Mouse (Mus musculus) left cerebral cortex, postnatal 14 days (tissue): ENCODE results near the gene Gm38394. TPM values are rescaled to one million over a fixed set of nuclear protein-coding genes. Genes with fewer than 3 reads are reported as not detected.
"Not testable (repeated sequence)": the region's sequence is repeated elsewhere in the genome, so short reads cannot be mapped to it uniquely, and the experiment has no call there.

ENCODE experiments used
- DNase-seq, 2 experiments: peaks; one replicate each; pipeline ENCODE4 v3.0.0; 2021 to 2022; ENCODE audit warnings: low spot score in 2 of 2, mixed read lengths in 1 of 2
- intact Hi-C: fragments of 180-260 bp; cut with DNase I; formaldehyde crosslinking; loops from one replicate; pipeline ENCODE4 v1.15.1; 2025
- long read RNA-seq, 2 experiments: library from polyadenylated mRNA; stranded (forward); transcript quantifications; one replicate each; pipeline ENCODE4 v2.0.0; 2021
- total RNA-seq, 2 experiments: library from RNA; stranded (reverse); gene quantifications; 2 replicates each; pipeline ENCODE4 v1.2.3; 2021

Gene Gm38394
- 10 to 100 TPM; 24.9 to 26.0 TPM for total RNA-seq
- long read RNA-seq, experiment 1, partial matches to known transcripts = 0 of 1 reads
- long read RNA-seq, experiment 1, other reads (novel, unspliced or antisense) = 1 of 1 reads
- long read RNA-seq, experiment 2, partial matches to known transcripts = 0 of 1 reads
- long read RNA-seq, experiment 2, other reads (novel, unspliced or antisense) = 1 of 1 reads

DNA sequence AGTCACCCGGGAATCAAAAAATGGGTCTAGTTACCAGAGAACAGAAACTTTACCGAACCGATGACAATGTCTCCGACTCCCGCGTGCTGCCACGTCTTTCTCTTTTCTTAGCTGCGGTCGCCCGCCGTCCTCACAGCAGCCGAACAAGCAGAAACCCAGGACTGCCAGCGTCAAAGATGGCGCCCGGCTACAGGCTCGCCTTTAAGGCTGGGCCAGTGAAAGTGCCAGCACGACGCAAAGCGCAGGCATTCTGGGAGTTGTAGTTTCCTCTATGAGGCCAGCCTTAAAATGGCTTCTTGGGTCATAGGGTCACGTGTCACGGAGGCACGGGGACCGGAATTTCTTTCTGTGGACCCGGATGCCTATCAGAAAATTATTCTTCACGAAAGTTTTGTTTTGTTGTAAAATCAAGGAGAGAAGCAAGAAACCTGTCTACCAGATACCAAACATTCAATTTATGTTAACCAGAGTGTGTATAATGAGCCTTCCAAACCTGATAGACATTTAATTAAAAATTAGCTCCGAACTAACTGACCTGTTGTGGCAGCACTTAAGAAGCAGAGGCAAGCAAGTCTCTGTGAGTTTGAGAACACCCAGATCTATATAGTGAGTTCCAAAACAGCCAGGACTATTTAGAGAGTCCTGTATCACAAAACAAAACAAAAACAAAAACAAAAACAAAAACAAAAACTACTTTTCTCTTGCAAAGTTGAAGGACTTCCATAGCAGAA, at the start of gene Gm38394:
Gene Gm38394, minus strand, starts transcription at position 116 of the 731 bp plus-strand sequence.
- intact Hi-C loops = loop anchor here (5.0 kb wide), 1 partner anchor 246 kb away; the partner anchor contains the start of gene Optc
- DNase-seq = peak; percentile 94 to 97

DNA sequence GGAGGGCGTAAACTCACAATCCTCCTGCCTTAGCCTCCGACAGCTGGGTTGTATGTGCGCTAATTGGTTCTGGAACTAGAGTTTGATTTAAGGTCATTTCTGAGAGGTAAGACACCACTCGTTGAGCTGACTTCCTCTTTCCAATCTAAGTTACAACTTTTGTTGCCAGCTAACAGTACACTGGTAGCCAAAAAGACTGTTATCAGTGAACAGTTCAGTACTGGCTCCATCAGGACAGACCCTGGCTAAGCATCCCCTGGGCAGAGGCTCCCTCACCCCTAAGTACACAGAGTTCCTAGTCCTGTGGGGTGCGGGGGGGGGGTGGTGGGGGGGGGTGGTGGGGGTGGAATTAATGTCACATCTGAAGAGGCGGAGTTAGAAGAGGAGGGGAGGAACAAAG, 49.8 kb upstream of the Gm38394 start:
- intact Hi-C loops = no loop called here
- DNase-seq = no peak

DNA sequence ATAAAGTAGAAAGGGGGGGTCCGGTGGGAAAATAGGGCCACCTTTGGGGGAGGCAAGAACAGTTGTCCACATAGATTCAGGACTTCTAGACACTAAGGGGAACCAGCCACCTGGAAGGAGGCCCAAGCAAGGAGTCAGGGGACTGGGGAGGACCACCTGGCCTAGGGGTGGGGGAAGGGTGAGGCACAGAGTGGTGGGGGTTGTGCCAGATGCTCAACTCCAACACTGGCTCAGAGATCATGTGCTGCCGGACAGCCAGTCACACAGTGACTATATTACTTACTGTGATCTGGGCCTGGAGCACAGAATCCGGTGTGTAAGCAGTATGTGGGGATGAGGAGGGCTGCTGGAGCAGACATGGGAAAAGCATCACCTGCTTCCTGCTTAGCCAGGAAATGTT, 48.2 kb upstream of the Gm38394 start:
- intact Hi-C loops = no loop called here

DNA sequence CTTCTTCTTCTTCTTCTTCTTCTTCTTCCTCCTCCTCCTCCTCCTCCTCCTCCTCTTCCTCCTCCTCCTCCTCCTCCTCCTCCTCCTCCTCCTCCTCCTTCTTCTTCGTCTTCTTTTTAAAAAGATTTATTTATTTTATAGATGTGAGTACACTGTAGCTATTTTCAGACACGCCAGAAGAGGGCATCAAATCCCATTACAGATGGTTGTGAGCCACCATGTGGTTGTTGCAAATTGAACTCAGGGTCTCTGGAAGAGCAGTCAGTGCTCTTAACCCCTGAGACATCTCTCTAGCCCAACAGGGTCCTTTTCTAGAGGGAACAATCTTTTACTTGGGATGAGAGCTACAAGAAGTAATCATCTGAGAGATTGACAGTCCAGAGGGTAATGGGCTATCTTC, 40.7 kb upstream of the Gm38394 start:
- DNase-seq = peak in 1 of 2 experiments; percentile 24
- intact Hi-C loops = not testable (repeated sequence)

More for the DNA sequence above, 48.2 kb upstream of the Gm38394 start:
- no peak for DNase-seq

DNA sequence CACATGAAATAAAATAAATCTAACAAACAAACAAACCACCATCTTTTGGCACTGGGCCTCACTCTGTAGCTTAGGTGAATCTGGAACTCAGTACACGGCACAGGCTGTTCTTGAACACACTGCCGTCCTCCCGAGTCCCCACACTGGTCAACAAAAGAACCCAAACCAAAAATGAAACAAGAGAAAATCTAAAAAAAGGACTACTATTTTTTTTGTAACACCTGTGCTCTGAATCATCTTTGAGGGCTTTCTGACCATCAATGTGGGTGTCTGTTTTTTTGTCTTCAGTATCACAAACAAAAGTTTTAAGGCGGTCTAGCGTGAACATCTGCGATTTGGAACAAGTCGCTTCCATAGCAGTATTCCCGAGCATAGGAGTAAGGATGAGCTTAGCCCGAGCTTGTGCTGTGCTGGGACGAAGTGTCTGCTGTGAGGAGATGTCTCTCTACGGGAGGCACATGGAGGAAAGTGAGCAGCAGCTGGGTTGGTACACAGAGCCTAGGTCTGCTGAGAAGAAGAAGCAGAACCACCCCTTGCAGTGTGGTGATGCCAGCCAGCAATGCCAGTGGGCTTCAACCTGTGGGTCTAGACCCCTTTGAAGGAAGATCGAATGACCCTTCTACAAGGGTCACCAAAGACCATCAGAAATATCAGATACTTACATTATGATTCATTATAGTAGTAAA, 37.0 kb upstream of the Gm38394 start:
- DNase-seq = no peak
- intact Hi-C loops = no loop called here

DNA sequence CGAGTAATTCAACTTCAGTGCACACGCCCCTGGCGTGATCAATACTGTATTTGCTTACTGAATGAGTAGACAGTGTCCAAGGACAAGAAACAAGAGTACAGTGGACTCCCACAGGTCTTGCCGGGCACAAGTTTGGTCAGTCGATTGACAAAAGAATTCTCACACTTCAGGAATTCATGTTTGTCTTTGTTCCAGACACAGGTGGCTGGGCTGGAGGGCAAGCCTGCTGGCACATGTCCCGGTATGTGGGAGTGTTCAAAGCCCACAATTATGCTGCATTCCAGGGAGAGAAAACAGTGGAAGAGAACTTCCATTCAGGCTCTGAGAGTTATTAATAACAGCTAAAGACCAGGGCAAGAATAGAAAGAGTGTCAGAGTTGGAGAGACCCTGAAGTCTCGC, 34.8 kb upstream of the Gm38394 start:
- intact Hi-C loops = no loop called here
- DNase-seq = peak; percentile 26 to 27

DNA sequence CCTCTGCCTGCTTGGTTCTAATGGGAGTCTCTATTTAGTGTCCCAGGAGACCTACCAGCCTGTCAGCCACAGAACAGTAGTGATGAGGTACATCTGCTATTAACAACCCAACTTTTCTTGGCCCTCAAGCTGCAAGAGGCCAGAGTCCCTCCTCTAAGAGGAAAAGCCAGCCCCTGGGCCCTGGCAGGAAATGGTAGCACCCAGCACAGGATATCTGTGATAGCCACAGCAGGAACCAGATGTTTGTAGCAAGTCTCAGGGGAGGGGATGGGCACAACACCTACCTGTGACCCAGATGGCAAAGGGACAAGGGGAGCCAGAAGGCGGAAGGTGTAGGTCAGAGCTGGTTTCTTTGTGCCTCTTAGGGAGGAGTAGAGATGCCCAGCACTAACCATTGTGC, 33.8 kb upstream of the Gm38394 start:
- no peak for DNase-seq
- intact Hi-C loops = no loop called here

DNA sequence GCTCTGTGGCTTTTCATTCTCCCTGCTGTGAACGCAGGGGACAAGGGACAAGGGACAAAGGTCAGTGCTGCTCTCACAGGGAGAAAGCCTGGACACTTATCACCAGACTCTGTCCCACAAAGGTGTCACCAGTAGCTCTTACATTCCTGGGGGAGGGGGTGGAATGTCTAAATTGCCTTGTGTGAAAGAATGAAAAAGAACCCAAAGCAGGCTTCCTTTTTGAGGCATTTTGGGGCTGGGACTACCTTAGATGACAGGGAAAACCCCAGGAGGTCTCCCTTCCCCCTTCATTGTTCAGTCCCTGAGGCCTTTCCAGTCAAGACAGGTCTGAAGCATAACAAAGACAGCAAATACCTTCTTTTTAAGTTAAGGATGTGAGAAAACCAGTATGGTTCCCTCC, 33.2 kb upstream of the Gm38394 start:
- intact Hi-C loops = no loop called here
- DNase-seq = no peak

DNA sequence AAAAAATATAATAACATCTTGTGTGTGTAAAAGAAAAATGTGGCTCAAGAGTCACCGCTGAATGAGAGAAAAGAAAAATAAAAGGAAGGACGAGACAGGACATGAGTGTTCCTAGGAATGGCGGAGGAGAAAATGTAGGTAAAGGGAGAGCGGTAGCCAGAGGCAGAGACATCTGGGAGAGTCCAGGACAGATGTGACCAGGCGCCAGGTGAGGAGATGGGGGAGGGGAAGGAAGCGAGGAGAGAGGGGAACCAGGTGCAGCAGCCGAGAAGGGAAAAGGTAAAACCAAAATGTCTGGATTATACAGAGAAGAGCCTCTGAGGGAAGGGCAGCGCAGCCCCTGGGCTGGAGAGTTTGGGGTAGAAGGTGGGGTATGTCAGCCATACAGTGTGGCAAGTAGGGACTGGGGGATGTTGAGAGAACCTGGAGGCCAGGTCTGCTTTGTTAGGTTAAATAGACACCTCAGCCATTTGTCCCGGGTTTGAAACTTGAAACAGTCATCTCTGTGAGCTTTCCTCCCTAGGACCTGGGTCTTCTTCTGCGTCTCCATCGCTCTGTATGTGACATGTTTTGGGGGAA, 32.5 kb upstream of the Gm38394 start:
- intact Hi-C loops = no loop called here
- no peak for DNase-seq

DNA sequence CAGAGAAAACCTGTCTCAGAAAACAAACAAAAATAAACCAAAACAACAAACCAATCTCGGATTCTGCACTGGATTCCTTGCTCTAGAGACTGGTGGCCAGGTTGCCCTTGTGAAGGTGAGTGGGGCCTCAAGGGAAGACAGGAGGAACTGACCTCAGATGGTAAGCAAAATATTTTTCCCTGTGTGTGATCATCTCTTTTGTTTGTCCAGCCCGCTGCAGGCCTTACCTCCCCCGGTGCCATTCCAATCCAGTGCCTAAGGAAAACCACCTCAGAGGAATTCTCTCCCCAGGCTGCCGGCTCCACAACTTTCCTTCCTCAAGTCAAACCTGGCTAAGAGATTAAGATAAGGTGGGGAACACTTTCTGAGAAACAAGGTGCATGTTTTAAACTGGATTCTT, 31.1 kb upstream of the Gm38394 start:
- intact Hi-C loops = no loop called here
- no peak for DNase-seq

DNA sequence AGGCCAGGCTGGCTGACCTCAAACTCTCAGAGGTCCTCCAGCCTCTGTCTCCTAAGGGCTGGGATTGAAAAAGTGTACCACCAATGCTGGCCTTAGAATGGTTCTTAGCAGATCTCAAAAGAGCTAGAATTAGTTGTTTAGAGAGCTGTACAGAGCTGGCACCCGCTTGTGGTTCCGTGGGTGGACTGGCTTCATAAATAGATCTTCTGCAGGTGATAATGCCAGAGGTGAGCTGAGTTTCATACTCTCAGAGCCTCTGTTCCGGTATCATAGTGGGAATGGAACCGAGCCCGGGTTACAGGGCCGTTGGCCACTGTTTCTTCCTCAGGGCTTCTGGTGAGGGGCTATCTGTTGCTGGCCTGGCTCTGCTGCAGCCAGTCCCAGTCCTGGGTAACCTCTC, 29.9 kb upstream of the Gm38394 start:
- DNase-seq = no peak
- intact Hi-C loops = no loop called here

DNA sequence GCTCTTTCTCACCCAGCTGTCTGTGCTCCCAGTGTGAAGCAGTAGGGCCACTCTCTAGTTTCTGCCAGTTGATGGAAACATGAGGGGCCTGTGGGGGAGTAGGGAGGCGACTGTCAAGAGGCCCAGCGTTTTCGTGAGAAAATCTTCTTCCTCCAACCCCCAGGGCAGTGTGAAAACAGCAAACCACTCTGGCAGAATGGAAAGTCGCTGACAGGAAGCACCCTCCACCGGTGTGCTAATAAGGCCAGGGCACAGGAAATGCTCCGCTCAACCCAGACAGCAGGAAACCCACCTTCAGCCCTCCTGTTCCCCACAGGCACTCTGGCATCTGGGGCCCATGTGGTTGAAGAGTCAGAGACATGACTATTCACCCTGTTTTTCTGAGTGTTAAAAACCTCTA, 28.8 kb upstream of the Gm38394 start, which contains the start of gene Lax1:
Gene Lax1, minus strand, starts transcription at position 212 of the 400 bp plus-strand sequence.
- intact Hi-C loops = no loop called here
- no peak for DNase-seq

DNA sequence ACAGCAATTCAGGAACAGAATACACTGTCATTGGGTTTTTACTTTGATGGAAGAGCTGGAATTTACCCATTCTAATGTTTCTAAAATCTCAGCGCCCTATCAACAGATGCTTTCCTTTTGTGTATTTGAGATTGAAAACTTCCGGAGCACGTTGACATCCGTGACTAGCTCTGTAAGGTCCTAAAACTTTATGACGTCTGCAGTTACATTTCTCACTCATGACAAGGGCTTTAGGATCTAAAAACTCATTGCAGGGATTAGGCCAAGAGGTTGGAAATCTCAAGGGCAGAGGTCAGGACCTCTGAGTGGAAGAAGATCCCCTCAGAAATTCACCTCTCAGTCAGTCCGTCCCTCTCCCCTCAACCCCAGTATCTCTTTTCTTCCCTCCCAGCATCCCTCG, 27.2 kb upstream of the Gm38394 start:
- no peak for DNase-seq
- intact Hi-C loops = no loop called here

DNA sequence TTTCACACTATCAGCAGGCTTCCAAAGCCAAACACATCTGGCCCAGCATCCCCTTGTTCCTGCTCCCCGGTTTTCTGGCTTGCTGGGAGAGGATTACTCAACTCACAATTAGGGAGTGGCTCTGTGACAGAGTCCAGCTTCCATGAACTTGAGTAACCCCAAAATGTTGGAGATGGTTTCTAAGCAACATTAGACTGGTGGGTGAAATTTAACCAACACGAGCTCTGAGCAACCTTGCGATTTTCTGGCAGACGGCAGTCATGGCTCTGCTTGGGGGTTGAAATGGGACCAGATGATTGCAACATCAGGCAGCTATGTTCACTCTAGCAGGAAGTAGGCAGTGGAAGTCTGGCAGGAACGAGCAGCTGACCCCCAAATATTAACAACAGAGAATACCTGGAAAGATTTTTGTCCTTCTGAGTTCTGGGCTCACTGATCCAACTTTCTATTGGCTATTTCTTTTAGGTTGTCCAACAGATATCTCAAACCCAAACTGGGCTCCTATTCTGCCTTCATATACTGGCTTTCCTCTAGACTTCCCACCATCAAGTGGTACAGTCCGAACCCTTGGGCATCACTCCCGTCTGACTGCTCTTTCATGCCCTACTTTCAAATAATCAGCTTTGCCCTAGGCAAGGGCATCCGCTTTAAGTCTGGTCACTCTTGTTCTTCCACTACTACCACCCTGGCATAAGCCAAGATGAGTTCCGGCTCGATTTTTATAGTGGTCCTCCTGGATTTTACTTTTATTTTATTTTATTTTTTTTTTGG, 24.8 kb upstream of the Gm38394 start:
- intact Hi-C loops = no loop called here
- DNase-seq = peak in 1 of 2 experiments; percentile 53

DNA sequence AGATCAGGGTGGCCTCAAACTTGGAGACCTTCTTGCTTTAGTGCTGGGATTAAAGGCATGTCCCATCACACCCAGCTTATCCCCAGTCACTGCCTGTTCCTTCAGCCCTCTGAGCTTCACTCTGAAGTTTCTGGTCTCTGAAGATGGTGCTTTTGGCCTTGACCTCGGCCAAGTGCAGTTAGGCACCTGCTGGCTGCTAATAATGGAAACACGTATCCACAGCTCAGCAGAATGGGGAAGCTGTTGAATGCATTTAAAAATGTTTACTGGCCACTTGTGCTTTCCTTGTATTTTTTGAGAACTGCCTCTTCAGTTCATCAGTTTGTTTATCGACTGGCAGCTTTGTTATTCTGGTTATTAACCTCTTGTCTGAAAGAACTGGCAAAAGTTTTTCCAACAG, 10.7 kb upstream of the Gm38394 start:
- intact Hi-C loops = no loop called here
- no peak for DNase-seq

DNA sequence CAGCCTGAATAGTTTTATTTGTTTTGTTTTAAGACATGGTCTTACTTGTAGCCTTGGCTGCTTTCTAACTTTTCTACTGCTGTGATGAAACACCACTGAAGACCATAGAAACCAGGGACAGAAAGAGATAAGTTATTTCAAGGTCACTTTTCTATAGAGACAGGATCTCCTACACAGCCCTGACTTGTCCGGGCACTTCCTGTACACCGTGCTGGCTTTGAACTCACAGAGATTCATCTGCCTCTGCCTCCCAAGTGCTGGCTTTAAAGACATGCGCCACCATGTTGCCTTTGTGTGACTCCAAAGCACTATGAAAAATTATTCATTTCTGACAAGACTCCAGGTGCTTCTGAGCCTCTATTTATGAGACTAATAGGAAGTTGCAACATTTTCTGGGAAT, 10.1 kb upstream of the Gm38394 start:
- DNase-seq = no peak
- intact Hi-C loops = no loop called here

DNA sequence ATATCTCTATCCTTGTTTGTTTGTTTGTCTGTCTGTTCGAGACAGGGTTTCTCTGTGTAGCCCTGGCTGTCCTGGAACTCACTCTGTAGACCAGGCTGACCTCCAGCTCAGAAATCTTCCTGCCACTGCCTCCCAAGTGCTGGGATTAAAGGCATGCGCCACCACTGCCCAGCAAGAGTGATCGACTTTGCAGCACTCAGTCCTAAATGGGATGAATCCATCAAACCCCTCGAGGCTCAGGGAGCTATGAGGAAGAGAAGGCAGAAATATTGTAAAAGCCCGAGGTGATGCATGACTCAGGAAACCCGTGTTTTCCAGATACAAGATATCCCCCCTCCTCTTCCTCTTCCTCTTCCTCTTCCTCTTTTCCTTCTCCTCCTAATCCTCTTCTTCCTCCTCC, 9.7 kb upstream of the Gm38394 start:
- no peak for DNase-seq
- intact Hi-C loops = no loop called here

DNA sequence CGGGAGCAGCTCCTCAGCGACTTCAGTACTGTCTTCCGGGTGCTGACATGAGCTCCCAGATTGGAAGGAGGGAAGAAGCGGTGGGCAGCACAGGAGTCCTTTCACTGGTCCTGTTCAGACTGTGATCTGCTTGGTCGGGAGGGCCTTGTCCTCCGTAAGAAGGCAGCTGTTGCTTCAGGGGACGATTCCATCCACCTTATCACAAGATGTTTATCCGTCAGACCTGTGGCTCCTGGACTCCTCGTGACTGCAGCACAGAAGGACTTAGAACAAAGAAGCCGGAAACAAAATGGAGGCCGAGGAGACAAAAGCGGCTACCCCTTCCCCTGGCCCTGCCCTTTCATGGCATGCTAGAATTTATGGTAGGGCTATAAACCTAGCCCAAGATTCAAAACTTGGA, 9.1 kb upstream of the Gm38394 start:
- intact Hi-C loops = no loop called here
- DNase-seq = no peak

DNA sequence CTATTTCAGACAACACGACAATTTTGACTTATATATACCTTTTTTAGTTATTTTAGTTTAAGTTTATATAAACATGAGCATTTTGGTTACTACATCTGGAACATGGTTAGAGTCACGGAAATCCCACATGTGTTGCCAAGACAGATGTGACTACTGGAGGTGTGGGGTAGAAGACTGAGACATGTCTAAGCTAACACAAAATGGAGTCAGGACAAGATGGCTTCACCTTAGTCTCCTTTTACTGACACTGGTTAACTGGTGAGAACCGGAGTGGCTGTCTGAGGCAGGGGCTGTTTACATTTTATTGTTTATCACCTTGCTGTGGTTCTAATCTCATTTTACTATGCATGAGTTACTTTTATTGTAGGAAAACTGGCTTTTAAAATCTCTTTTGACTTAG, 7.5 kb upstream of the Gm38394 start:
- intact Hi-C loops = no loop called here
- DNase-seq = no peak

DNA sequence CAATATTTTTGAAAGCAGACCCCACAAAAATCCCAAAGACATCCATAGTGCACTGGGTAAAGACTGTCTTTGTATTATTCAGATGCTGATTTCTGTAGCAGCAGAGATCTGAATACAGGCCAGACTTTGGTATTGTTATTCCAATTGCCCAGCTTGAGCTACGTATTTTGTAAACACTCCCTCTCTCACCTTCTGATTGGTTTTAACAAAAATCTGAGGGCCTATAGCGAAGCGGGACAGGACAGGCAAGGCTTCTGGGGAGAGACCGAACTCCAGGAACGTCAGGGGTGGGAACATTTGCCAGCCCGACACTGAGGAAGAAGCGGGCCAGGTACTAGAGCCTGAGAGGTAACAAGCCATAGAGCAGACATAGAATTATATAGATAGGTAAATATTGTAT, 6.6 kb upstream of the Gm38394 start:
- intact Hi-C loops = no loop called here

More for the DNA sequence above, 6.6 kb upstream of the Gm38394 start:
- DNase-seq = no peak
